Mouse (Mus musculus): ENCODE measurements around the gene Aspn.

Aspn gene

GRCm38 (mm10) chr13:49544279-49544678, at the start of gene Aspn:
TSS of gene Aspn (plus strand) at chr13:49544443.
- no peak for DNase-seq (ENCODE audit: low spot score in 2 of 2)

GRCm38 (mm10) chr13:49504510-49504909, 39.7 kb upstream of the Aspn start, which contains the start of gene Ecm2:
TSS of gene Ecm2 (plus strand) at chr13:49504810.
- no peak for DNase-seq (ENCODE audit: low spot score in 2 of 2)

DNA sequence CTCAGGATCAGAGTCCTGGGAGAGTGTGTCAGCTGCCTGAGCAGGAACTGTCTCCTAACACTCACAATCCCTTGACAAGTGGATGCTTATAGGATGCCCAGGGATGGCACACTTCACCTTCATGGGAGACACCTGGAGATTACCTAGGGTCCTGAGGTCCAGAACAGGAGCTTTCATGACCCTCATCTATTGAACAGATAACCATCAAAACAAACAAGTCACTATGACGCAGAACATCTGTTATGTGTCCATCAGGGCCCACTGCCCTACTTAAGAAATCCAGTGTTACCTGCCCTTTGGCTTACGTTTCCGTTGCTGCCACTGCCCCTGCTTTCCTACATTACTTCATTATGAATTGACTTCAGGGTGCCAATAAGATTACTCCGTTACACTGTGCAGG, 38.5 kb upstream of the Aspn start:
- DNase-seq (ENCODE audit: low spot score in 2 of 2): no peak

DNA sequence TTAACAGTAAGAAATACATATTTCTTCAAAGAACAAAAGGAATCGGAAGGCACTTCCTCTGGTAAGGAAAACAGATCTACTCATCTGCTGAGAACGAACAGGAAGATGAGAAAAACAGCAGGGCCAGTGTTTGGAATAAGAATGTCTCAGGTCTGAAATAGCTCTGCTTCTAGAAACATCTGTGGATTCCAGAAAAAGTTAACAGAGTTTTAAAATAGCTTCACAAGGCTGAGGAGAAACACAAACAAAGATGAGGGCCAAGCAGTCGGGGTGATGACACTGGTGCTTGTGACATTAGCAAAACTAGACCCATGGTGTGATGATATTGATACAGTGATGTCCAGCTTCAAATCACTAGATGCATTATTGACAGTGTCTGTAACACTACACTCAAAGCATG, 37.1 kb upstream of the Aspn start:
- no peak for DNase-seq (ENCODE audit: low spot score in 2 of 2)

- DNase-seq (ENCODE audit: low spot score in 2 of 2): no peak
Observed at GRCm38 (mm10) chr13:49518761-49519160, 25.5 kb upstream of the Aspn start.

GRCm38 (mm10) chr13:49526235-49526634, 18.0 kb upstream of the Aspn start:
- DNase-seq (ENCODE audit: low spot score in 2 of 2): no peak

DNA sequence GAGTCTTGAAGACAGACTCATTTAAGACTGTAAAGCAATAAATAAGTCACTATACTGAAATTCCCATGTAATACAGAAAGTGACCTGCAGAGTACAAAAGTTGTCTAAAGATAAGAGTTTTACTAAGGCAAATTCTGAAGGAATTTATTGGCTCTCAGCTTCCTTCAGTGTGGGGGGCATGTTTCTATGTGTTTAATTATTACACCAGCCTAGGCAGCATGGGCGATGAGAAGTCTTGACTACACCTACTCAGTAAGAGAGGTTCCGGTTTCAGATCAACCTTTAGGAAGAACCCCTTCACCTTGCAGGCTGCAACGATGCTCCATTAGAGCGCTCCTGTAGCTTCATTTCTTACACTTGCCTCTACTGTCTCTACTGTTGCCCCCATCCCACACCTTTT, 13.6 kb upstream of the Aspn start:
- DNase-seq (ENCODE audit: low spot score in 2 of 2): no peak

DNA sequence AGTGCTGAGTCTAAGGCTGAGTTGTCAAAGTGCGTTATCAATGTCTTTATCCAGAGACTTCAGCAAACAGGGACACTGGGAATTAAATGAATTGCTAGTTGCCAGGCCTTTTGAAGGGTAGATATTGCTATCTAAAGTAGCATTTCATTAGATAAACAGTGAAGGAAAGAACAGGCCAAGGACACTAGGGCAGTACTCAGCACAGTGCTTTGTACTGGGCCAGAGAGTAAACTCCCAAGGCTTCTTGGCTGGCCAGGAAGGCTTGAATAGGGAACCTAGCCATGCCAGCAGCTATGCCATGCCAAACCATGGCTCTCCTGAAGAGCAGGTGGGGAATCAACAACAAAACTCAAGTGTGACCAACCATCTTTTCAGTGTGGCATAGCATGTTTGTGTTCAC, 7.3 kb upstream of the Aspn start:
- no peak for DNase-seq (ENCODE audit: low spot score in 2 of 2)

GRCm38 (mm10) chr13:49538693-49539092, 5.5 kb upstream of the Aspn start:
- no peak for DNase-seq (ENCODE audit: low spot score in 2 of 2)

- no peak for DNase-seq (ENCODE audit: low spot score in 2 of 2)
Observed at GRCm38 (mm10) chr13:49545646-49546045, 1.4 kb downstream of the Aspn start.

GRCm38 (mm10) chr13:49546517-49546916, 2.3 kb downstream of the Aspn start:
- no peak for DNase-seq (ENCODE audit: low spot score in 2 of 2)

- no peak for DNase-seq (ENCODE audit: low spot score in 2 of 2)
Observed at GRCm38 (mm10) chr13:49547563-49548150, 3.4 kb downstream of the Aspn start.

GRCm38 (mm10) chr13:49549616-49550015, 5.4 kb downstream of the Aspn start:
- DNase-seq (ENCODE audit: low spot score in 2 of 2): no peak

- no peak for DNase-seq (ENCODE audit: low spot score in 2 of 2)
Observed at GRCm38 (mm10) chr13:49554519-49554918, 10.3 kb downstream of the Aspn start.

- no peak for DNase-seq (ENCODE audit: low spot score in 2 of 2)
Observed at GRCm38 (mm10) chr13:49556203-49556602, 12.0 kb downstream of the Aspn start.

DNA sequence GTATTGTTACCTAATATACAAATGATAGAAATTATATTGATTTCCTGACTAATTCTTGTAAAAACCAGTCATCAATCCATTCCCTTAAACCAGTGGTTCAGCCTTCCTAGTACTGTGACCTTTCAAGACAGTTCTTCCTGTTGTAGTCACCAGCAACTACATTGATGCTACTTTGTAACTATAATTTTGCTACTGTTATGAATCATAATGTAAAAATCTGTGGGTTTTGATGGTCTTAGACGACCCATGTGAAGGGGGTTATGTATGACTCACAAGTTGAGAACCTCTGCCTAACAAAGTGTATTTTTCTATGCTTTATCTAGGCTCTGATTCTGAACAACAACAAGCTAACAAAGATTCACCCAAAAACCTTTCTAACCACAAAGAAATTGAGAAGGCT, 12.7 kb downstream of the Aspn start:
- no peak for DNase-seq (ENCODE audit: low spot score in 2 of 2)

DNA sequence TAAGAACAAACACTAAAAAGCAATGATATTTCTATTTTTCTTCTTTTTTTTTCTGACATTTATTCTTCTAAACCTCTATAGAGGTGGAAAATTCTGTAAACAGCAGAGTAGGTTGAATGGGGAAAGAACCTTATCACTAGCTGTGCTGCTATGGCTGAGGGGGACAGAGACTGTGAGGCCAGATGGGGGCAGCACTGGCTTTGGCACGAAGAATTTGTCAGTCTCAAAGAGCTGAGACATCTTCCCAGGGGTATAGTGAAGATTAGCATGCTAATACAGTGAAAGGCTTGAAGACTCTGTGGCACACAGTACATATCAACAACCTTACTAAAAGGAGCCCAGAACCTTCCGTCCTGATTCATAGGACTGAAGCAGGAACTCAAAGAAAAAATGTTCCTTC, 14.9 kb downstream of the Aspn start:
- DNase-seq (ENCODE audit: low spot score in 2 of 2): no peak

DNA sequence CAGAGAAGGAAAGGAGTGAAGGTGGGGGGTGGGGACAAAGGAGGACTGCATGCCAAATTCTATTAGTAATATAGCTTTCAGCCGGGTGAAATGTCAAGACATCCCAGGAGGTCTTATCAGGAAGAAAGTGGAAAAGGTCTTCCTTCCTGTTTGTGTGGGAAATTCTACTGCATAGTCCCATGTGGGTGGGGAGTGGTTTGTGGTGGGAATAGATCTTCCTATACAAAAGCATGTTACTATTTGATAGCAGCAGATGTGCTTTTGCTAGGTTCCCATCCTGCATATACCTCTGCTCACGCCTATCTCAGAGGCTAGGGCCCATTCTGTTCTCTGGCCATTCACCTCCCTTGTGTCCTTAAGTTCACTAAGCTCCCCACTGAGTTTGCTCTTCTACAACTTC, 16.6 kb downstream of the Aspn start:
- no peak for DNase-seq (ENCODE audit: low spot score in 2 of 2)

DNA sequence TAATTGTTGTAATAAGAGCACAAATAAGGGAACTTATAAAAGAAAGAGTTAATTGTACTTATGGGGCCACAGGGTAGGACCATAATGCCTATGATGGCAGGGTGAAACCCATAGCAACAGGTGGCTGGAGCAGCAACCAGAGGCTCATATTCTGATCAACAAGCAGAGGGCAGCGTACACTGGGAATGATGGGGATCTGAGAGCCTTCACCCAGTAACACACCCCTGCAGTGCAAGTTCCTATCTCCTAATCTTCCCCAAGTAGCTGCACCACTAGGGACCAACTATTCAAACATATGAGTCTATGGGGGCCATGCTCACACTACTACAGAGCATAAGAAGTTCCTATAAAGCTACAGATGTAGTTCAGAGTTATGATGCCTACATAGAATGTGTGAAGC, 20.1 kb downstream of the Aspn start:
- no peak for DNase-seq (ENCODE audit: low spot score in 2 of 2)

DNA sequence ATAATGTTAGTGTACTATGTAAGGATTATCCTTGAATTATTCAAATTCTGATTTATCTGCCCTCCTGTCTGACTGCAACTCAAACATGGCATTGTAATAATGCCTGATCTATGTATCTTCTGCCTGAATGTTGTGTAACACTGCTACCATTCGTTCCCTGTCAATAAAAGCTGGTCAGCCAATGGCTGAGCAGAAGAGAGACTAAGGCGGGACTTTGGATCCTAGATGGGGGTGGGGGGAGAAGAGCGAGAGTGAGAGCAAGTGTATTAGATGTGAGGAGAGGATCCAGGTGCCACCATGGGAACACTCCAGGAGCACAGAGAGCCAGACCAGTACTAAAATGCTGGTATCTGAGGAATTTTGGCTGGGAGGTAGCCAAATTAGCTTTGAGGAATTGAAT, 26.1 kb downstream of the Aspn start:
- DNase-seq (ENCODE audit: low spot score in 2 of 2): no peak

- DNase-seq (ENCODE audit: low spot score in 2 of 2): no peak
Observed at GRCm38 (mm10) chr13:49571418-49571817, 27.2 kb downstream of the Aspn start.

DNA sequence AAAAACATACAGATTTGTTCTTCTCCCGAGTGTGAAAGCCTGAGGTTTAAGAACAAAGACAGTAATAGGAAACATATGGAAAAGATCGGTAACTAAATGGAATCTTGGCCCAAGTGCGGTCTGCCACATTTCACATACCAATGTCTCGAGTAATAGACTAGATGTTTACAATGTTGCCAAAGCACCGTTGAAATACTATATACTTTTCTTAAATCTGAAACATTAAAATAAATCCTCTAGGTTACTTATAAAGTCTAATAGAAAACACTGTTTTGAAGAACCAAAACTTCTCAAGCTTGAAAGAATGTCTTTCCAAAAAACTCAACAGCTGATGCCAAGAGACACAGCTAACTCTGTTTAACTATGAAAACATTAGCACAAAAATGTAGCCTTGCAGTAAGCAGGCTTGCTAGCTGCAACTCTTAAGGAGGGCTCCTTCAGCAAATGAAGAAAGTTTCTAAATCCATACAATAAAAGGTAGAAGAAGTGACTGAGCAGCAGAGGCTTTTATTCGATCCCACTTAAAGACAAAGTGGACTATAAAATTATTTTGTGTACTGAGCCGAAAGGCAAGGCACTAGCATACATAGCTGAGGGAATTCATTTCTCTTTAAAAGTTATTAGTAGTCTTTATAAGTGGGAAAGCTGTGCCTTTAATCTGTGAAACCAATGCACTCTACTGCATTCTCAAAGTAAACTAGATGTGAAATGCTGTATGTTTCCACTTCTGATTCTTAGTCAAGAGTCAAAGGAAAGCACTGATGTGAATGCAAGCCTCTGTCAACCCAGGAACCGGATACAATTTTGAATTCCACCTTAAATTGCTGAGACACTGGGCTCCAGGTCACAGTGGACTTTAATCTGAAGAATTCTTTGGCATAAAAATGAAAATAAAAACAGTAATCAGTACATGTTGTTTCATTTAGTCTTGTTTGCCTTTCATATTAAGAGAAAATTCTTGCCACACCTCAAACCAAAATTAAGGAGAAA, 37.6 kb downstream of the Aspn start, which contains the start of gene Omd:
TSS of gene Omd (plus strand) at position 922 of the 990 bp plus-strand sequence.
- DNase-seq (ENCODE audit: low spot score in 2 of 2): no peak

DNA sequence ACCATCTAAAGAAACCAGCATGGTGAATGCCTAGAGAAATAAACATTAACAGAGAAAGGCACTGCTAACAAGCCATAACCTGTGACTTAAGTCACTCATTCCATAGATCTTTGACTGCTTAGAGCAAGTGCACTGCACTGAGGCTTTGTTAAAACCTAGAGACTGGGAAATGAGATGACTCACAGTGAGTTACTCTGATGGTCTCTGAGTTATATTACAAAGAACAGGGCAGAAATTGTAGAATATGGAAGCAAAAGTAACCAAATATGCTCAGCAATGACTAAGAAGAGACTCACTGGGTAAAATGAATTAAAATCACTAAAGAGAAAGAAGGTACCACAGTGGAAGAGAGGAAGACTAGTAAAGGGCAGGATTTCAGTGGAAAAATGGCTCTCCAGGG, 39.6 kb downstream of the Aspn start:
- DNase-seq (ENCODE audit: low spot score in 2 of 2): no peak
